Mouse (Mus musculus) hindbrain, embryonic 14.5 days (tissue): ENCODE measurements around the gene Cdc14a. TPM values are rescaled to one million over a fixed set of nuclear protein-coding genes. Genes with fewer than 3 reads are reported as not detected.
"Not testable (repeated sequence)": the region's sequence is repeated elsewhere in the genome, so short reads cannot be mapped to it uniquely, and the experiment has no call there.

Source experiments
- ATAC-seq: fragments of 200-750 bp; cut with Nextera tagmentation; 2 replicates; pipeline ENCODE4 v1.8.0; 2017; ENCODE audit warnings: moderate number of reproducible peaks, mild to moderate bottlenecking, moderate TSS enrichment, moderate library complexity; ENCODE audit not compliant: low FRiP score
- DNase-seq: peaks from one replicate; pipeline ENCODE4 v3.0.0-alpha.2; 2015; ENCODE audit warnings: low spot score
- H3K27ac ChIP-seq: fragments of 300-500 bp; sonication (generic); 2 replicates; pipeline ENCODE4 v1.5.1; 2014; ENCODE audit warnings: mild to moderate bottlenecking, moderate library complexity
- H3K27me3 ChIP-seq: fragments of 300-500 bp; sonication (generic); 2 replicates; pipeline ENCODE4 v1.6.1; 2014; ENCODE audit warnings: mild to moderate bottlenecking, low read length, mixed read lengths; ENCODE audit not compliant: control insufficient read depth, insufficient read depth
- H3K36me3 ChIP-seq: fragments of 300-500 bp; sonication (generic); replicated peaks from 2 replicates; pipeline ENCODE4 v1.6.1; 2014; ENCODE audit not compliant: control insufficient read depth, insufficient read depth
- H3K4me1 ChIP-seq: fragments of 300-500 bp; sonication (generic); replicated peaks from 2 replicates; pipeline ENCODE4 v1.6.1; 2014; ENCODE audit warnings: antibody characterized with exemption, low read length, mixed read lengths; ENCODE audit not compliant: control insufficient read depth, insufficient read depth
- H3K4me2 ChIP-seq: fragments of 300-500 bp; sonication (generic); replicated peaks from 2 replicates; pipeline ENCODE4 v1.6.1; 2014; ENCODE audit warnings: mild to moderate bottlenecking, moderate library complexity
- H3K4me3 ChIP-seq: fragments of 300-500 bp; sonication (generic); replicated peaks from 2 replicates; pipeline ENCODE4 v1.5.1; 2014; ENCODE audit warnings: mild to moderate bottlenecking, low read length
- H3K9ac ChIP-seq: fragments of 300-500 bp; sonication (generic); 2 replicates; pipeline ENCODE4 v1.6.1; 2014
- H3K9me3 ChIP-seq: fragments of 300-500 bp; sonication (generic); 2 replicates; pipeline ENCODE4 v1.6.1; 2016; ENCODE audit warnings: low read length; ENCODE audit not compliant: control insufficient read depth
- WGBS: fragments of 180-500 bp; shearing (Covaris S2); extraction: QIAGEN DNeasy Blood & Tissue Kit; methylation state at CpG from one replicate; pipeline ENCODE4 v1.1.7; 2014; 5-methylcytosine and 5-hydroxymethylcytosine counted together
- polyA plus RNA-seq: library from polyadenylated mRNA; unstranded; fragments of >200 nt; fragmentation: Nextera tagmentation; extraction: Ambion mirVana; gene quantifications from 2 replicates; pipeline ENCODE4 v1.2.1, GENCODE M21; 2014

Cdc14a gene
- polyA plus RNA-seq, 1 experiment from 2014 or later, result 4.1 TPM

DNA sequence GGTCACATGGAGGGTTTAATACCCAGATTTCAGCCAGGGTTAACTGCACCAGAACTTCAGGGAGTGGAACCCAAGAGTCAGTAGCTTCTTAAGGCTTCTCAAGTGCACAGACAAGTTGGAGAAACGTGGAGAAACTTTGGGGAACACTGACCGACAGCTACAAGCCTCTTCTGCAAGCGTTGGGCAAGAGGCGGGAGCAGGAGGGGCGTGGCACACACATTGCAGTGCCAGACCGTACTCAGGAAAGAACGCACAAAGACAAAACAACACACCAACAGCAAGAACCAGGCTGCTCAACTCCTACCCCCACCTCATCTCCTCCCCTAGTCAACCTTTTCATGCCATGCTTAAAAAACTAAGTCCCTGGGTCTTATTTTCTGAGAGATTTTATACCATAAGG is 61.9 kb downstream of the Cdc14a start:
- Histone ChIP-seq H3K4me1 (no peaks in the 10 kb centered on the region), H3K27me3 (no peaks in the 10 kb centered on the region), H3K4me2 (no peak overlapping the region), H3K36me3 (no peaks in the 10 kb centered on the region), H3K27ac (no peak overlapping the region), H3K9ac (no peak overlapping the region), H3K9me3 (no peaks in the 10 kb centered on the region), H3K4me3 (no peak overlapping the region)
- DNase-seq, result no peak
- 85% methylated on average over 7 of the region's 7 CpGs for whole genome bisulfite sequencing
- ATAC-seq, result no peak

DNA sequence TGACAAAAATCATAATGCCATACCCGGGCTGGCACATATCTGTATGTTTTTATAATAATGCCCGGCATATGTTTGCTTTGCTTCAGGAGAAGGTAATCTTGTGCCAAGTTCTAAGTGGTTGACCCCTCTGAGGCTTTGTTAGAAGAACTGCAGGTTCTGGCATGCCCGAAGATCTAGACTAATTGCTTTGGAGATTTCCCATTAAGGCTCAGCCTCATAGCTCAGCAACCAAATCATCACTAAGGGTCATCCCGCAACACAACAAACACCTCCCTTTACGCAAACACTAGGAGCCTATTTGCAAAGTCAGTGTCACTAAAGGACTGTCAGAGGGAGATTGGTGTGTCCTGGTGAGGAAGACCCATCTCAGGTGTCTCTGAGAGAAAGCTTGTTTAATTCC is 62.7 kb downstream of the Cdc14a start:
- no peak for ATAC-seq

DNA sequence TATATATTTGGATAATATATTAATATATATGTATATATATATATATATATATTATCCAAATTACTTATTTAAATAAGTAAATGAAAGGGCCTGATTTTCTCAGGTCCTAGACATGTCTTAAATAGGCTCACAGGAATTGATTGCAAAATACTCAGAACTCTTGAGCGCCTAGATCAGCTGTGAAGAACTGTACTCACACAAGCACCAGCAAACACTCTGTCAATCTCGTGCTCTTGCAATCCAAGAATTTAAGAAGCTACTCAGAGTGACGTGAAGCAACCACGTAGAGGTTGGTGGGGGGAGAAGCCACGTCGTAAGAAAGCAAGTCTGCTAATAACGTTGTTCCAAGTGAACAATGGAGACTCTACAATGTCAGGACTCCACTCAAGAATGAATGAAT is 66.0 kb downstream of the Cdc14a start:
- H3K27me3 ChIP-seq, result no peaks in the 10 kb centered on the region
- no peak overlapping the region for H3K27ac ChIP-seq
- H3K4me1 ChIP-seq, result no peaks in the 10 kb centered on the region
- no peak for DNase-seq
- no peak overlapping the region for H3K9ac ChIP-seq
- no peak overlapping the region for H3K4me3 ChIP-seq
- no peaks in the 10 kb centered on the region for H3K36me3 ChIP-seq
- H3K4me2 ChIP-seq, result no peak overlapping the region
- ATAC-seq, result no peak
- H3K9me3 ChIP-seq, result no peaks in the 10 kb centered on the region
- WGBS, result 90% methylated on average over 7 of the region's 7 CpGs

More for the DNA sequence above, 62.7 kb downstream of the Cdc14a start:
- H3K4me2 ChIP-seq, result no peak overlapping the region
- no peak overlapping the region for H3K4me3 ChIP-seq
- H3K9me3 ChIP-seq, result no peaks in the 10 kb centered on the region
- no peak for DNase-seq
- 91% methylated on average over 5 of the region's 5 CpGs for WGBS
- no peak overlapping the region for H3K27ac ChIP-seq
- no peaks in the 10 kb centered on the region for H3K4me1 ChIP-seq
- H3K9ac ChIP-seq, result no peak overlapping the region
- no peaks in the 10 kb centered on the region for H3K27me3 ChIP-seq
- no peaks in the 10 kb centered on the region for H3K36me3 ChIP-seq

DNA sequence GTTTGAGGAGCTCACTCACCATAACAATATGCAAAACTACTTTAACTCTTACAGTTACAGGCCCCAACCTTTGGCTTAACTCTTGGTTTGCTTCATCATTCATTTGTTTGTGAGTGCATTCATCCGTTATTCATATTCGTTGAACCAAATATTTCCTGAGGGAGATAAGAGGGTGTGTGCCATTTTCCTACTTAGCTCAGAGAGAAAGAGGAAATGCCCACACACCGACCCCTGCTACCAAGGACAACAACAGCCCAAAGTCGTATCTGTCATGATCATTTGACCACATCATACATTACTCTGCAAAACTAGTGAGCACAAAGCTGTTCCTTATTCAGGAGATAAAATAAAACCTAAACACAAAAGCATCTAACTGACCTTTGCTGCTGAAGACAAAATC is 66.7 kb downstream of the Cdc14a start:
- ATAC-seq (no peak), DNase-seq (no peak)
- Histone ChIP-seq H3K4me1 (no peaks in the 10 kb centered on the region), H3K27ac (no peak overlapping the region), H3K4me3 (no peak overlapping the region), H3K4me2 (no peak overlapping the region), H3K9me3 (no peaks in the 10 kb centered on the region), H3K27me3 (no peaks in the 10 kb centered on the region), H3K36me3 (no peaks in the 10 kb centered on the region), H3K9ac (no peak overlapping the region)
- WGBS, result 79% methylated on average over 4 of the region's 4 CpGs

DNA sequence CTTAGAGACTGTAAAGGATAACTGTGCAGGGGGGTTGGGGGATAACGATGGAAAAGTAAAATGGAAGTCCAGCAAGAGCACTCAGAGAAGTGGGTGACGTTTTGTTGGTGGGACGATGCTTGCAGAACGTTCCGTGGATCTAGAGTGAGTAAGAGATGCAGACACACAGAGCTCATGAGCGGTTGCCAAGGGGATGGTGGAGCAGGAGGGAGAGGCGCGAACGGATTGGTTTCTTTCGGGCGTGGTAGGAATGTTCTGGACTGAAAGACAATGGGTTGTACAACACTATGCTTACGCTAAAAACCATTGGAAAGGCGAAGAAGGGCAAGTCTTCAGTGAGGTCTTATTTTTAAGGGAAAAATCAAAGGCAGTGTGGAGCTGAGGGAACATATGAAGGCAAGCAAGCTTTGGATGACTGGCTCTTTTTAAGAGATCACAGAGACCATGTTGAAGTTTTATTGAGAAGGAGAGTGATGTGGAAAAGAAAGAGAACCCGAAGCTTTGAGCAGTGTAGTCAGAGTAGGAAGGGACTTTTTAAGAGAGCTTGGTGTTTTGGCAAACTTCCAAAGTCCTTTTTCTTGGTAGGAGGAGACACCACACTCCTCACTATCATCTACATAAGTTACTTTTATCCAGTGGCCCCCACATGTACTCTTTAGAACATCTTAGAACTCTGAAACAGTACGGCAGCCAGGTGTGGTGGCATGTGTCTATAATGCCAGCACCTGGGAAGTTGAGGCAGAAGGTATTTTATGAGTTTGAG is 68.6 kb downstream of the Cdc14a start:
- no peak overlapping the region for H3K27ac ChIP-seq
- no peaks in the 10 kb centered on the region for H3K9me3 ChIP-seq
- 92% methylated on average over 15 of the region's 15 CpGs for WGBS
- no peak overlapping the region for H3K4me3 ChIP-seq
- no peak overlapping the region for H3K9ac ChIP-seq
- H3K4me1 ChIP-seq, result no peaks in the 10 kb centered on the region
- no peak overlapping the region for H3K4me2 ChIP-seq
- no peaks in the 10 kb centered on the region for H3K27me3 ChIP-seq
- ATAC-seq, result no peak
- DNase-seq, result no peak
- H3K36me3 ChIP-seq, result no peaks in the 10 kb centered on the region; the same call in 1 of the 2 replicates

DNA sequence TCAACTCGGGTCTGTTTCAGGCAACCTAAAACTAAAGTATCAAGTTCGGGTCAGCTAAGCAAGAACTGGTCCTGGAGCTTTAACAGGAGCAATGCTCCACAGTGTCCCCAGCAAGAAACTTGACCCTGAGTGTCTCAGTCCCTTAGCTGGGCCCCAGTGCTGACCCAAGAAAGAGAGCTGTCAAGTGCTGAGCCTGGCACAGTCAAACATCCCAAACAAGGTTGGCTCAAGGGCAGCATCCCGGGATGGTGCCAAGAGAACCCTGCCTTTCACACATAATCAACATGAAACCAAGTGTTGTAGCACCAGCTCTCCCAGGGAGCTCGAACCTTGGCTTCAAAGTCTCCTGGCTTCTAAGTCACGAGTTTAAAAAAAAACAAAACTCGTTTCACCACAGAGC is 71.3 kb downstream of the Cdc14a start:
- Histone ChIP-seq H3K27ac (no peak overlapping the region), H3K9ac (no peak overlapping the region), H3K36me3 (no peaks in the 10 kb centered on the region; the same call in 1 of the 2 replicates), H3K4me3 (no peak overlapping the region), H3K9me3 (no peaks in the 10 kb centered on the region), H3K4me2 (no peak overlapping the region), H3K4me1 (no peaks in the 10 kb centered on the region), H3K27me3 (no peaks in the 10 kb centered on the region)
- DNase-seq, result no peak
- WGBS, result 85% methylated on average over 6 of the region's 6 CpGs
- no peak for ATAC-seq

DNA sequence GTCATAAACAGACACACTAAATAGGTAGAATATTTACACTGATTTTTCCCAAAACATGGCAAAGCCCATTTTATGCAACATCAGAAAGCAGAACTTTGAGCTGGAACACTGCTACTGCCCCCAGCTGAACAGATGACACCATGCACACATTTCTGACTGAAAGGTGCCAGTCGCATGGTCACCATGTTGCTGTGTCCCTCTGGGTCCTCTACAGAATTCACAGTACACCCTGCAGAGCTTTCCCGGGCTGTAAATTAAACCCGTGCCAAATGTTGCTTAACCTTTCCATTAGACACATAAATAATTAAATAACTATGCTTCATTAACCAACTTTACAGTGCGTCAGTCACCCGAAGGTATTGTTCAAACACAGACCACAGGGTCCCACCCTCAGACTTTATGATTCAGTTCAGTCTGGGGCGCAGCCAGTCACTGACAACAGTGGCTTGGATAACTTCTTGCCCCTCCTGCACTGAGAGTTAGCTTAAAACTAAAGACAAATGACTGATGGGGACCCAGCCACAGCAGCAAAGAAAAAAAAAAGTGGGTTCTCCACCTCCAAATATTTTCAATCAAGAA is 73.4 kb downstream of the Cdc14a start:
- no peaks in the 10 kb centered on the region; the same call in 1 of the 2 replicates for H3K36me3 ChIP-seq
- ATAC-seq (no peak), DNase-seq (no peak)
- no peaks in the 10 kb centered on the region for H3K27me3 ChIP-seq
- no peak overlapping the region for H3K4me2 ChIP-seq
- WGBS, result 29% methylated on average over 6 of the region's 6 CpGs
- no peak overlapping the region for H3K9ac ChIP-seq
- no peak overlapping the region for H3K4me3 ChIP-seq
- no peaks in the 10 kb centered on the region for H3K4me1 ChIP-seq
- no peak overlapping the region for H3K27ac ChIP-seq
- H3K9me3 ChIP-seq, result no peaks in the 10 kb centered on the region

DNA sequence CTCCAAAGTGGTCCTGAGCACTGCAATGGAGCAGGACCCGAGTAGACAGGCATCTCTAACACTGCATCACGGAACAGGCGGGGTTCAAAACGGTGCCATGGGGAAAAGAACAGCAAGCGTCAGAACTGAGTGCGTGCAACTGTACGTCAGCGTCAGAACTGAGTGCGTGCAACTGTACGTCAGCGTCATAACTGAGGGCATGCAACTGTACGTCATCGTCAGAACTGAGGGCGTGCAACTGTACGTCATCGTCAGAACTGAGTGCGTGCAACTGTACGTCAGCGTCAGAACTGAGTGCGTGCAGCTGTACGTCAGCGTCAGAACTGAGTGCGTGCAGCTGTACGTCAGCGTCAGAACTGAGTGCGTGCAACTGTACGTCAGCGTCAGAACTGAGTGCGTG is 76.3 kb downstream of the Cdc14a start:
- not testable (repeated sequence) for H3K4me3 ChIP-seq, H3K9ac ChIP-seq, H3K36me3 ChIP-seq, H3K9me3 ChIP-seq, H3K4me1 ChIP-seq, DNase-seq, H3K4me2 ChIP-seq, H3K27me3 ChIP-seq, H3K27ac ChIP-seq, ATAC-seq
- 90% methylated on average over 29 of the region's 29 CpGs for WGBS

DNA sequence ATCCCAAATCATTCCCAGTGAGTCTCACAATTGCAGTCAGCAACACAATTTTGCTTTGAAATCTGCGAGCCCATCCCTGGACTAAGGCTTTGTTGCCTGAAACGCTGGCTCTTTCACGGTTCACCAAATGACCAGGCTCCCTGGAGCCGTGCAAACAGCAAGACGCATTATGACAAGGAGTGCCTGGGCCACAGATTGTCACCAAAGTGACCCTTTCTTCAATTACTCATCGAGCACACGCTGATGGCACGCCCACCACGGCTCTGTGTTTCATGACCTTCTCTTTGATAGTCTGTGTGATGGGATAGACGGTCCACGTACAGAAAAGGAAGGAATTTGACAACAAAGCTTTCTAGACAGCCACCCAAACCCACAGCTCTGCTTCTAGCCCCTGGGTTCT is 78.6 kb downstream of the Cdc14a start:
- no peak overlapping the region for H3K9ac ChIP-seq
- no peak for ATAC-seq
- no peak for DNase-seq

More for the DNA sequence above, 78.6 kb downstream of the Cdc14a start:
- Histone ChIP-seq H3K27me3 (no peaks in the 10 kb centered on the region), H3K4me1 (no peaks in the 10 kb centered on the region), H3K36me3 (no peaks in the 10 kb centered on the region; the same call in 1 of the 2 replicates), H3K4me3 (no peak overlapping the region), H3K27ac (no peak overlapping the region), H3K9me3 (no peaks in the 10 kb centered on the region), H3K4me2 (no peak overlapping the region)
- 50% methylated on average over 11 of the region's 11 CpGs for WGBS
